Mouse (Mus musculus): ENCODE measurements at regions not wholly inside any gene's neighbourhood (a gene's known extent, or its start where the extent isn't known, plus 50 kb on each side); places are given as distances from the start of the nearest gene placed in this dataset.

- H3K36me3 ChIP-seq = no peaks in the 10 kb centered on the region
- no peak overlapping the region for H3K4me2 ChIP-seq
- no peaks in the 10 kb centered on the region for H3K9me3 ChIP-seq
- WGBS = 79% methylated on average over 3 of the region's 3 CpGs
- no peak overlapping the region for H3K4me3 ChIP-seq
- no peak overlapping the region for H3K9ac ChIP-seq
- no peak for ATAC-seq (ENCODE audit: low FRiP score)
- H3K27ac ChIP-seq = no peak overlapping the region
- H3K27me3 ChIP-seq = no peaks in the 10 kb centered on the region
- H3K4me1 ChIP-seq (replicated peaks) = no peaks in the 10 kb centered on the region
Observed at GRCm38 (mm10) chr12:48758805-48759396, 623.6 kb upstream of the Foxg1 start.
